Mouse (Mus musculus) CD4-positive, CD25-positive, alpha-beta regulatory T cell, adult 4 months (primary cell): ENCODE measurements around the gene Polg2. TPM values are rescaled to one million over a fixed set of nuclear protein-coding genes. Genes with fewer than 3 reads are reported as not detected.
"Not testable (repeated sequence)": the region's sequence is repeated elsewhere in the genome, so short reads cannot be mapped to it uniquely, and the experiment has no call there.

Source experiments
- ATAC-seq: one replicate; pipeline ENCODE4 v1.8.0; 2017
- polyA plus RNA-seq, 2 experiments: library from polyadenylated mRNA; unstranded; fragments of 100-300 nt; shearing (Covaris generic); gene quantifications; one replicate each; pipeline ENCODE4 v1.2.1; 2017

Polg2 gene
- polyA plus RNA-seq, 2 experiments from 2014 or later = 15.0 to 15.3 TPM

GRCm38 (mm10) chr11:106760511-106760910 lies 18.8 kb downstream of the Polg2 start:
- ATAC-seq = no peak

- no peak for ATAC-seq
These were observed 20.3 kb downstream of the Polg2 start for GRCm38 (mm10) chr11:106759028-106759427.

- ATAC-seq = no peak
These were observed 23.8 kb downstream of the Polg2 start for GRCm38 (mm10) chr11:106755583-106755982.

- no peak for ATAC-seq
These were observed 26.0 kb downstream of the Polg2 start for GRCm38 (mm10) chr11:106753314-106753713.

GRCm38 (mm10) chr11:106752103-106752502 lies 27.2 kb downstream of the Polg2 start:
- peak; percentile 59 for ATAC-seq

GRCm38 (mm10) chr11:106751039-106752018 lies 28.0 kb downstream of the Polg2 start, which contains the start of gene Milr1:
Gene Milr1, plus strand, starts transcription at chr11:106751226.
- ATAC-seq = peak; percentile 19

- peak; percentile 81 for ATAC-seq
These were observed 29.1 kb downstream of the Polg2 start, which contains the start of gene Pecam1 for GRCm38 (mm10) chr11:106750121-106750751. Gene Pecam1, minus strand, starts transcription at chr11:106750628.

GRCm38 (mm10) chr11:106749557-106750120 lies 29.7 kb downstream of the Polg2 start:
- not testable (repeated sequence) for ATAC-seq

- no peak for ATAC-seq
These were observed 34.4 kb downstream of the Polg2 start for GRCm38 (mm10) chr11:106744949-106745348.

- peak; percentile 70 for ATAC-seq
These were observed 36.9 kb downstream of the Polg2 start for GRCm38 (mm10) chr11:106742388-106742841.

GRCm38 (mm10) chr11:106741826-106742225 lies 37.5 kb downstream of the Polg2 start:
- no peak for ATAC-seq

- ATAC-seq = no peak
These were observed 38.1 kb downstream of the Polg2 start for GRCm38 (mm10) chr11:106741232-106741631.

- not testable (repeated sequence) for ATAC-seq
These were observed 38.6 kb downstream of the Polg2 start for GRCm38 (mm10) chr11:106740724-106741123.

GRCm38 (mm10) chr11:106739116-106739515 lies 40.2 kb downstream of the Polg2 start:
- ATAC-seq = no peak

- no peak for ATAC-seq
These were observed 42.1 kb downstream of the Polg2 start for GRCm38 (mm10) chr11:106737178-106737621.

- no peak for ATAC-seq
These were observed 42.7 kb downstream of the Polg2 start for GRCm38 (mm10) chr11:106736614-106737013.

- ATAC-seq = no peak
These were observed 48.6 kb downstream of the Polg2 start for GRCm38 (mm10) chr11:106730714-106731113.

- ATAC-seq = no peak
These were observed 49.7 kb downstream of the Polg2 start for GRCm38 (mm10) chr11:106729656-106730055.

GRCm38 (mm10) chr11:106728402-106729366 lies 50.7 kb downstream of the Polg2 start:
- ATAC-seq = no peak

GRCm38 (mm10) chr11:106727967-106728366 lies 51.4 kb downstream of the Polg2 start:
- ATAC-seq = no peak

GRCm38 (mm10) chr11:106724916-106725235 lies 54.5 kb downstream of the Polg2 start:
- not testable (repeated sequence) for ATAC-seq
